Mouse (Mus musculus) megakaryocyte, embryonic 14.5 days (primary cell): ENCODE data around the gene Phc3. TPM values are rescaled to one million over a fixed set of nuclear protein-coding genes. Genes with fewer than 3 reads are reported as not detected.

Experiments
- H3K27me3 ChIP-seq: replicated peaks from 2 replicates; pipeline ENCODE3; 2012; ENCODE audit warnings: inconsistent platforms
- H3K36me3 ChIP-seq: replicated peaks from 2 replicates; pipeline ENCODE3; 2012; ENCODE audit warnings: low read length, inconsistent platforms, mixed read lengths
- H3K4me1 ChIP-seq: 2 replicates; pipeline ENCODE4 v1.6.1; 2012; ENCODE audit warnings: inconsistent platforms
- H3K4me3 ChIP-seq: replicated peaks from 2 replicates; pipeline ENCODE3; 2012; ENCODE audit warnings: moderate library complexity, mild to moderate bottlenecking, inconsistent platforms
- H3K9me3 ChIP-seq: 2 replicates; pipeline ENCODE4 v1.6.1; 2012; ENCODE audit warnings: inconsistent platforms
- FLI1 ChIP-seq: IDR thresholded peaks from 2 replicates; pipeline ENCODE4 v1.6.1; 2012; ENCODE audit warnings: low read length, inconsistent platforms, mixed read lengths
- GATA1 ChIP-seq: IDR thresholded peaks from 3 replicates; pipeline ENCODE4 v1.6.1; 2012; ENCODE audit warnings: mixed read lengths, low read length, inconsistent platforms, borderline replicate concordance
- polyA plus RNA-seq: library from polyadenylated mRNA; stranded (reverse); fragments of >175 nt; gene quantifications from 2 replicates; pipeline ENCODE4 v1.2.3, GENCODE M21; 2012; ENCODE audit warnings: low replicate concordance; ENCODE audit not compliant: insufficient read depth

Gene Phc3
- polyA plus RNA-seq, 1 experiment = 0.60 TPM

DNA sequence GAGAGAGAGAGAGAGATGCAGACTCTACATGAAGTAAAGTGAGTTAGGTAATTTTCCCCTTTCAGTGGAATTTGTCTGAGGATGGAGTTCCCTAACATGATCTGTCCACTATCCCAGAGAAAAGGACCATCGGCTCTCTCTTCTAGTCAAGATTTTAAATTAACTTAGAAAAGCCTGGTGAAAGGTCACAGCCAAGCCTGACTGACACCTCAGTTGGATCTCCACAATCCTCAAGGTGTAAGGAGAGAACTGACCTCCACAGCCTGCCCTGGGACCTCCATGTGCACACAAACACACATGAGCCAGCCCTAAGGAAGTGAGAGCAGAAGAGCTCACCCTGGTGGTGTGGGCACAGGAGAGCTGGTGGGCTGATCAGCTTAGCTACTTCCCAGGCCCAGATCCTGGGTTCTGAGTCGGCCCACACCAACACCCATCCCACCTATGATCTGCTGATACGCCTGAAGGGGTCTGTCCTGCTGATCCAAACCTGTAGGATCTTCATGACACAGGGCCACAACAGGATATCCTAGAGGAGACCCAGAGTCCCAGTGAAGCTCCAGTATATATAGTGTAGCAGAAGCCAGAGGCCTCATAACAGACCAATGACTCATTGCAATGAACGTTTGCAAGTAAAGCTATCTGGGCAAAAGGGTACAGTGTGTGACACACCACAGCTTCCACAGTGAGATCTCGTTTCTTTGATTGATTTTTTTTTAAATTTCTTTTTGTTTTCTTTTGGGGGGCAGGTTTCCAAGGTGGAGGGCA, 12.6 kb upstream of the Phc3 start:
- TF ChIP-seq GATA1 (no peak), FLI1 (no peak)
- H3K4me3 ChIP-seq = no peak overlapping the region
- 0 out of 2 replicates have a peak, but pooled peaks cover 3% of the 10 kb centered on the region for H3K4me1 ChIP-seq
- no peaks in the 10 kb centered on the region for H3K36me3 ChIP-seq
- no peaks in the 10 kb centered on the region for H3K9me3 ChIP-seq
- no peaks in the 10 kb centered on the region for H3K27me3 ChIP-seq

DNA sequence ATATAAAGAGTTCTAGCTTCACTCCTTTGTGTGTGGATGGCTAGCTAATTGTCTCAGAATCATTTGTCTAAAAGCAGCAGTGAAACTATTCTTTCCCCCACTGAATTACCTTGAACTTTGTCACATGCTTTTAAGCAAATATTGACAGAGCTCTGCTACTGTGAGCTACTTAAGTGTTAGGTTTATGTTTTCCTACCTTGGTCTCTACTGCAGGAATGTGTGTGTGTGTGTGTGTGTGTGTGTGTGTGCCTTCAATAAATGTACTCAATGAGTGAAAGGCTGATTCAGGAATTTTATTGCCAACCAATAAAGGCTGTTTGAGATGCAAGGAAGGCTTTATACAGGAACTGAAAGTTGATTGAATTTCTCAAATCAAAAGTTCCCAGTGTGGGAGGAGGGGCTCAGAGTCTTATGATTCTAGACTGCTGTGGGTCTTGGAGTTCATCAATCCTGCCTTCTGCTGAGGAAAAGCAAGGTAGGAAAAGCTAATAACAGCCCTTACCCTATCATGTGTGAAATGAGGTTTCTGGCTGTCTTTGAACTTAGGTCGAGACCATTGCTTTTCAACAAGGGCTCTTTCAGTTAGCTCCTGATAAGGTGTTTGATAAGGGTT, 7.9 kb upstream of the Phc3 start:
- TF ChIP-seq GATA1 (no peak), FLI1 (no peak)

DNA sequence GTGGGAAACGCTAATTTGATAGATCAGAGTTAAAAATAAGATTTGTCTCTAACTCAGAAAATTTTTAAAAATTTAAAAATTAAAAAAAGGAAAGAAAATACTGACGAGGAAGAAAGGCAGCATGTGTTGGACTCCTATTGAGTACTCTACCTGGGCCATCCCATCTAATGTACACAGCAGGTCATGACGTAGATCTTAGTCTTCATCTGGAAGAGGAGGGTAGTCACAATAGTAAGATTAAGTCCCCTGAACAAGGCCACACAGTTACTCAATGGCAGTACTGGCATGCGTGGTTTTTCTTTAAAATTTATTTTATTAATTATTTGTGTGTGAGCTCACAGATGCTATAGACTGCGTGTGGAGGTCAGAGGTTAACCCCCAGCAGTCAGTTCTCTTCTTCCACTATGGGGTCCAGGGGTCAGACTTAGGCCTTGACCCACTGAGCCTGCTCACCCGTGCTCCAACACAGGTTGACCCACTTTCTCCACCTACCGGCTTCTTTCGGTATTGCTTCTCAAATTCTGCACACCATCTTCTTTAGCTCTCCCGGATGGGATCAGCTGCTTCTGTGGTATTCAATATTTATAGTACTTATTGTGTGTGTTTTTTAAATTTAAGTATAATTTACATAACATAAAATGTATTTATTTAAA, 6.0 kb upstream of the Phc3 start:
- Histone ChIP-seq H3K27me3 (no peaks in the 10 kb centered on the region), H3K4me3 (no peak overlapping the region)
- TF ChIP-seq FLI1 = no peak
- no peak for TF ChIP-seq GATA1

More for the DNA sequence above, 7.9 kb upstream of the Phc3 start:
- peaks cover 9% of the 10 kb centered on the region; the same call in 1 of the 2 replicates for H3K4me1 ChIP-seq
- no peaks in the 10 kb centered on the region for H3K9me3 ChIP-seq
- H3K4me3 ChIP-seq = no peak overlapping the region
- H3K36me3 ChIP-seq = no peaks in the 10 kb centered on the region
- no peaks in the 10 kb centered on the region for H3K27me3 ChIP-seq

DNA sequence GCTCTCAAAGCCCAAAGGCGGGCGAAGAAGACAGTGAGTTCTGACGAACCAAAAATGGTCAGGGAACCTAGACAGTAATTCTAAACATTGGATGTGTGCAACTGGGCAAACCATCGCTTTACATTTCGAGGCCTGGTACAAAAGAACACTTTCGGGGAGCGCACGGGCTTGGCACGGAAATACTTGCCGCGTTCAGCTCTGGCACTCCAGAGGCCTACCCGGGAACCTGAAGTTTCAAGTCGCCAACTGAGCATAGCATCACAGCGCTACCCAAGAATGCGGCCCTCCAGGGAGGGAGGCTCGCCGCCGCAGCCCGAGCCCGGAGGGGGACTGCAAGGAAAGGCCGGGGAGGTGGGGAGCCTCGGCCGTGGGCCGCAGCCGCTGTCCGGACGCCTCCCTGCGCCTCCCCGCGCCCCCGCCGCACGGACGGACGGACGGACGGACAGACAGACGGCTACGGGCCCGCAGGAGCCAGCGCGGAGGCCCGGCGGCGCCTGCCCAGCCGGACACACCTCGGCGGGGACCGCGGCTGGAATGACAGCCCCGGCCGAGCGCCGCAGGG, 603 bp downstream of the Phc3 start:
- peaks cover 30% of the 10 kb centered on the region for H3K36me3 ChIP-seq
- H3K27me3 ChIP-seq = no peaks in the 10 kb centered on the region
- TF ChIP-seq FLI1 (no peak), GATA1 (no peak)
- no peaks in the 10 kb centered on the region for H3K9me3 ChIP-seq
- peaks cover 42% of the 10 kb centered on the region for H3K4me1 ChIP-seq
- peak overlapping the region; percentile 99 for H3K4me3 ChIP-seq

More for the DNA sequence above, 6.0 kb upstream of the Phc3 start:
- H3K36me3 ChIP-seq = no peaks in the 10 kb centered on the region
- peaks cover 14% of the 10 kb centered on the region for H3K4me1 ChIP-seq
- H3K9me3 ChIP-seq = no peaks in the 10 kb centered on the region

DNA sequence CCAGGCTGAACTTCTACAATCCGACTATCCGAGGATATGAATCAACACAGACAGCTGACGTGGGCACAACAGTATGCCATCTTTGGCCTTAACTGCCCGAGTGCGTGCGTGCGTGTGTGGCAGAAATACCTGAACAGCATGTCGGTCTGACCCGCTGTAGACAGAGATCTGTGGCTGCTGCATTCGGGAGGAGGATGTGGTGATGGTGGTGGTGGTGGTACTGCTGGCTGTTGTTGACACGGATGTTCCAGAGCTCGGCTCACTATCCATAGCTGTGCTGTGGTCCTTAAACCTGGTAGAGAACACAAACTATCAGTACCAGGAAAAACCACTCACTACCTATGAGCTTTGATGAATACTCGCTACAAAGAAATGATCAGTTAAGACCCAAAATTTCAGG, 3.6 kb downstream of the Phc3 start:
- H3K9me3 ChIP-seq = no peaks in the 10 kb centered on the region
- peaks cover 27% of the 10 kb centered on the region for H3K4me1 ChIP-seq
- TF ChIP-seq GATA1 = no peak
- TF ChIP-seq FLI1 = no peak
- peaks cover 57% of the 10 kb centered on the region for H3K36me3 ChIP-seq
- H3K4me3 ChIP-seq = peak overlapping the region; percentile 66
- no peaks in the 10 kb centered on the region for H3K27me3 ChIP-seq

DNA sequence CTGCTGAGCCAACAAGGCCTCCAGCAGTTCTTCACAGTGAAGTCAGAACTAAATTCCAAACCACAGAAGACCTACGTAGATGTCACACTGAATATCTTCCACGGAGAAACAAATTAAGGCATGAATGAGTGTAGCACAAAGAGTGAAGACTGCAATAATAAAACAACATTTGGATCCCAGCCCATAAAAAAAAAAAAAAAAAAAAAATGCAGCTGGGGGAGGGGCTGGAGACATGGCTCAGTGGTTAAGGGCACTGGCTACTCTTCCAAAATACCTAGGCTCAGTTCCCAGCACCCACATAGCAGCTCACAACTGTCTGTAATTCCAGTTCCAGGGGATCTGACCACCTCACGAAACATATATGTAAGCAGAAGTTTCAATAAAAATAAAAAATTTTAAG, 5.0 kb downstream of the Phc3 start:
- Histone ChIP-seq H3K27me3 (no peaks in the 10 kb centered on the region), H3K9me3 (no peaks in the 10 kb centered on the region), H3K36me3 (peaks cover 72% of the 10 kb centered on the region), H3K4me1 (peaks cover 28% of the 10 kb centered on the region), H3K4me3 (no peak overlapping the region)
- TF ChIP-seq GATA1 (no peak), FLI1 (no peak)

DNA sequence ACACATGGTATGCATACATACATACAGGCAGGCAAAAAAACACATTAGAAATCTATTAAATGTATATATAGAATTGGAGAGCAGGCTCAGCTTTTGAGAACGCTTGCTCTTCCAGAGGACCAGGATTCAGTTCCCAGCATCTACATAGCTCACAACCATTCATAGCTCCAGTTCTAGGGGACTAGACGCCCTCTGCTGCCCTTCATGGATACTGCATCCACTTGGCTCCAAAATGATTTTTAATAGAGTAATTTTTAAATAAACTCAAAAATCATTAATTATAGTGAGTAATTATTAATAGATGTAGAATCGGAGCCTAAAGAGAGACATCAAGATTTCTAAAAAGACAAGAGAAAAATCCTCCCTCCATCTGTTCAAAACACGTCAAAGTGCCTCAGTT, 6.1 kb downstream of the Phc3 start:
- TF ChIP-seq FLI1 = no peak
- TF ChIP-seq GATA1 = no peak
- Histone ChIP-seq H3K36me3 (peaks cover 82% of the 10 kb centered on the region), H3K27me3 (no peaks in the 10 kb centered on the region), H3K9me3 (no peaks in the 10 kb centered on the region), H3K4me1 (peaks cover 35% of the 10 kb centered on the region), H3K4me3 (no peak overlapping the region)

DNA sequence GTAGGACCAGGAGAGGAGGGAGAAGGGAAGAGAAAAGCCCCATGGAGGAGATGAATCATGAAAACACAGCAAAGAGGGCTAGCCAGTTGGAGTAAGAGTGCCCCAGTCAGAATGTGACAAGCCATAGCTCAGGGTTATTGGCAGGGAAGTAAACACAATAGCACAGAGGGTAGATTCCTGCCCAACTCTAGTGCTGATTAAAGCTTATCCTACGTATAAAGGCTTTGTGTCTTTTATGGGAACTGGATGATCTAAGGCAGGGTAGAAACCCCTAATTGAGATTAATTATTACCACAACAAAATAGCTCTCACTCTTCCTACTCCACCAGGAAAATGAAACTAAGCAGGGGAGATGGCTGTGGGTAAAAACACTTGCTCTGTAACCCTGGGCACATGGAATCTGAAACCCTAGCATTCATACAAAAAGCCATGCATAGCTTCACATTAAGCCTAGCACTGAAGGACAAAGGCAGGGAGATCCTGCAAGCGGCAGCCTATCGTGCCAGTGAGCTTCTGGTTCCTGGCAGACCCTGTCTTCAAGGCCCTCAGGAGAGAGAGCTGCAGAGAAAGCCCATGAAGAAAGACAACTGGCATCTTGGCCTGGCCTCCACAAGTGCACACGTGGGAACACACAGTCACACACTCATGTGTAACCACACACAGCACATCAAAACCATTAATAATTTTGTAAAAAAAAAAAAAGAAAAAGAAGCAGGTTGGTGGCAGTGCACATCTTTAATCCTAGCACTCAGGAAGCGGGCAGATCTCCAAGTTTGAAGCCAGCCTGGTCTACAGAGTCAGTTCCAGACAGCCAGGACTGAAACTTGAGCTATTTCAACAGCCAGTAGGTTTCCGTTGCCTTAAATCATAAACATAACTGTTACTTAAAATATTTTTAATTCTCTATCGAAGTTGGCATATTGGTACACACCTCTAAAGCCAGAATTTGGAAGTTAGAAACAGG, 9.1 kb downstream of the Phc3 start:
- Histone ChIP-seq H3K36me3 (peaks cover 92% of the 10 kb centered on the region), H3K4me1 (peaks cover 24% of the 10 kb centered on the region), H3K9me3 (no peaks in the 10 kb centered on the region), H3K27me3 (no peaks in the 10 kb centered on the region), H3K4me3 (no peak overlapping the region)
- TF ChIP-seq FLI1 = no peak
- no peak for TF ChIP-seq GATA1

DNA sequence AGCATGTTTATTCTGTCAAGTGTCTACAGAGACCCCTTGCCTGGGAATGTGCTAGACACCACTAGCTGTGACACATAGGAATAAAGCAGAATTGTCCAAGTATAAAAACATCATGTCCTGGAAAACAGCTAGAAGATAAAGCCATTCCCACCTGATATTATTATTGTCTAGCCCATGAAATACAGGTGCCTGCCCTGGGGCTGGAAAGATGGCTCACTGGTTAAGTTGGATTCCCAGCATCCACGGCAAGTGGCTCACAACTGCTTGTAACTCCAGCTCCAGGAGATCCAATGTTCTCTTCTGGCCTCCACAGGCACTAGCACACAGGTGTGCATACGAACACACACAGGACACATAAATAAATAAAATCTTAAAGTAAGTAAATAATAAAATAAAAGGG, 10.5 kb downstream of the Phc3 start:
- H3K4me3 ChIP-seq = no peak overlapping the region
- peaks cover 24% of the 10 kb centered on the region for H3K4me1 ChIP-seq
- peaks cover 92% of the 10 kb centered on the region for H3K36me3 ChIP-seq
- no peaks in the 10 kb centered on the region for H3K27me3 ChIP-seq
- H3K9me3 ChIP-seq = no peaks in the 10 kb centered on the region
- no peak for TF ChIP-seq GATA1
- TF ChIP-seq FLI1 = no peak
